Mouse (Mus musculus) testis, adult 2 months (tissue): ENCODE data around the gene Cenpa. TPM values are rescaled to one million over a fixed set of nuclear protein-coding genes. Genes with fewer than 3 reads are reported as not detected.

Experiments used
- H3K27ac ChIP-seq: fragments of 200-500 bp; 2 replicates; pipeline ENCODE4 v1.5.1; 2012; ENCODE audit warnings: low read depth, low read length; ENCODE audit not compliant: control insufficient read depth, insufficient read depth
- H3K27me3 ChIP-seq: fragments of 200-500 bp; 2 replicates; pipeline ENCODE4 v1.6.1; 2012; ENCODE audit warnings: mild to moderate bottlenecking, low read length, moderate library complexity; ENCODE audit not compliant: control insufficient read depth, insufficient read depth
- H3K36me3 ChIP-seq: fragments of 200-500 bp; 2 replicates; pipeline ENCODE4 v1.6.1; 2012; ENCODE audit warnings: mild to moderate bottlenecking, low read length; ENCODE audit not compliant: control insufficient read depth, insufficient read depth
- H3K4me1 ChIP-seq: fragments of 200-500 bp; 2 replicates; pipeline ENCODE4 v1.6.1; 2012; ENCODE audit warnings: low read length; ENCODE audit not compliant: control insufficient read depth, insufficient read depth
- H3K4me3 ChIP-seq: fragments of 200-500 bp; 2 replicates; pipeline ENCODE4 v1.5.1; 2012; ENCODE audit warnings: low read depth, mild to moderate bottlenecking, low read length, moderate library complexity, mixed read lengths; ENCODE audit not compliant: control insufficient read depth
- CTCF ChIP-seq: fragments of 200-500 bp; IDR thresholded peaks from 2 replicates; pipeline ENCODE4 v1.5.1; 2012; ENCODE audit warnings: low read depth, mild to moderate bottlenecking, inconsistent platforms, low read length, moderate library complexity; ENCODE audit not compliant: control insufficient read depth, insufficient read depth, insufficient replicate concordance
- POLR2A ChIP-seq: fragments of 200-500 bp; IDR thresholded peaks from 2 replicates; pipeline ENCODE4 v1.6.1; 2012; ENCODE audit warnings: low read depth, mild to moderate bottlenecking, inconsistent platforms, low read length, moderate library complexity; ENCODE audit not compliant: control insufficient read depth
- polyA plus RNA-seq: library from polyadenylated mRNA; depleted of rRNA; stranded (reverse); fragments of >200 nt; gene quantifications from 2 replicates; pipeline ENCODE4 v1.2.3, GENCODE M21; 2012; rRNA removed

Gene Cenpa
- polyA plus RNA-seq, 1 experiment, result 6.3 TPM

- TF ChIP-seq POLR2A (no peak), CTCF (no peak)
- H3K4me1 ChIP-seq, result peaks cover 11% of the 10 kb centered on the region
- no peak overlapping the region for H3K4me3 ChIP-seq
- no peaks in the 10 kb centered on the region for H3K36me3 ChIP-seq
- H3K27me3 ChIP-seq, result peaks cover 2% of the 10 kb centered on the region; the same call in 1 of the 2 replicates
- H3K27ac ChIP-seq, result no peak overlapping the region
Measured at GRCm38 (mm10) chr5:30717506-30717905, 50.9 kb downstream of the Cenpa start.

GRCm38 (mm10) chr5:30717991-30718703 is 51.6 kb downstream of the Cenpa start:
- Histone ChIP-seq H3K27ac (no peak overlapping the region), H3K4me3 (no peak overlapping the region), H3K4me1 (peaks cover 7% of the 10 kb centered on the region), H3K36me3 (no peaks in the 10 kb centered on the region), H3K27me3 (peaks cover 2% of the 10 kb centered on the region; the same call in 1 of the 2 replicates)
- TF ChIP-seq POLR2A (no peak), CTCF (no peak)

GRCm38 (mm10) chr5:30721935-30722334 is 55.4 kb downstream of the Cenpa start:
- TF ChIP-seq POLR2A (no peak), CTCF (no peak)
- Histone ChIP-seq H3K4me3 (no peak overlapping the region), H3K4me1 (no peaks in the 10 kb centered on the region), H3K36me3 (no peaks in the 10 kb centered on the region), H3K27me3 (no peaks in the 10 kb centered on the region), H3K27ac (no peak overlapping the region)

Other genes starting within 250 kb of the Cenpa start
- 0.23 and 0.60 TPM in 2 replicates for gene Otof, start 204.8 kb upstream of the Cenpa start, polyA plus RNA-seq
- gene 1700001C02Rik, start 200.7 kb upstream of the Cenpa start, polyA plus RNA-seq, result 458 and 474 TPM in 2 replicates
- gene Cib4, start 120.9 kb upstream of the Cenpa start, polyA plus RNA-seq, result 95.4 and 97.7 TPM in 2 replicates
- gene Kcnk3, start 78.6 kb upstream of the Cenpa start, polyA plus RNA-seq, result 0.77 and 0.95 TPM in 2 replicates
- gene Slc35f6, start 18.8 kb upstream of the Cenpa start, polyA plus RNA-seq, result 29.4 TPM in 2 replicates
- 73.0 and 78.9 TPM in 2 replicates for gene Dpysl5, start 44.8 kb downstream of the Cenpa start, polyA plus RNA-seq
- gene Mapre3, start 147.9 kb downstream of the Cenpa start, polyA plus RNA-seq, result 341 and 342 TPM in 2 replicates
- gene Tmem214, start 201.2 kb downstream of the Cenpa start, polyA plus RNA-seq, result 126 and 131 TPM in 2 replicates
- 489 and 539 TPM in 2 replicates for gene Agbl5, start 221.9 kb downstream of the Cenpa start, polyA plus RNA-seq
- gene Ost4, start 241.0 kb downstream of the Cenpa start, polyA plus RNA-seq, result 184 and 197 TPM in 2 replicates
- gene Emilin1, start 246.6 kb downstream of the Cenpa start, polyA plus RNA-seq, result 5.7 and 6.5 TPM in 2 replicates